Mouse (Mus musculus) ES-E14 (cell line): ENCODE data around the gene Ak7.

Experiments used
- CHD2 ChIP-seq: IDR thresholded peaks from 2 replicates; pipeline ENCODE4 v1.6.1; 2014; ENCODE audit warnings: mild to moderate bottlenecking, low read depth, low read length, inconsistent platforms
- HCFC1 ChIP-seq: IDR thresholded peaks from 2 replicates; pipeline ENCODE4 v1.6.1; 2012; ENCODE audit warnings: low read length, inconsistent platforms, borderline replicate concordance; ENCODE audit not compliant: insufficient read depth
- MAFK ChIP-seq: IDR thresholded peaks from 2 replicates; pipeline ENCODE4 v1.6.1; 2014; ENCODE audit warnings: mild to moderate bottlenecking, low read depth, low read length, inconsistent platforms; ENCODE audit not compliant: insufficient read depth
- ZC3H11A ChIP-seq: IDR thresholded peaks from 2 replicates; pipeline ENCODE4 v1.6.1; 2012; ENCODE audit warnings: low read depth, mild to moderate bottlenecking, inconsistent platforms, low read length, borderline replicate concordance
- ZNF384 ChIP-seq: IDR thresholded peaks from 2 replicates; pipeline ENCODE4 v1.6.1; 2012; ENCODE audit warnings: low read depth, low read length, inconsistent platforms

GRCm38 (mm10) chr12:105735226-105735888, 29.6 kb downstream of the Ak7 start:
- TF ChIP-seq HCFC1 (no peak), ZC3H11A (no peak), ZNF384 (no peak), MAFK (no peak), CHD2 (no peak)
